Mouse (Mus musculus): ENCODE results near the gene Plch1.

The Plch1 gene

GRCm38 (mm10) chr3:63862716-63863115 lies 36.6 kb downstream of the Plch1 start:
- DNase-seq (ENCODE audit: low read depth, low spot score) = no peak

DNA sequence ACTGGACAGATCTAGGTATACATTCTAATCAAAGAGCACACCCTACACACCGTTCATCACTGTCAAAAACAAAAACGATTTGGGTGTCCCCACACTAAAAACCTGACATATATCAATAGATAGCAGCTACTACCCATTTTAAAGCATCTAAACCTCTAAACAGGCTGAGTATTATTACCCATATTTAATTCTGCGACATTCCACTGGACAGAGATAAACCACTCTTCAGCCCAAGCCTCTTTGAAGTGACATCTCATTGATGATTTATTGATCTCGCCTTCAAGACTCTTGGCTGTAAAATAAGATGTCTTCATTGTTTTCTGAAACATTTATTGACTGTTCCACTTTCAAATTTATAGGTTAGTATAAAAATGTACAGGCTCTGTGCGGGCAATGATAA lies 46.4 kb downstream of the Plch1 start:
- no peak for DNase-seq (ENCODE audit: low read depth, low spot score)

DNA sequence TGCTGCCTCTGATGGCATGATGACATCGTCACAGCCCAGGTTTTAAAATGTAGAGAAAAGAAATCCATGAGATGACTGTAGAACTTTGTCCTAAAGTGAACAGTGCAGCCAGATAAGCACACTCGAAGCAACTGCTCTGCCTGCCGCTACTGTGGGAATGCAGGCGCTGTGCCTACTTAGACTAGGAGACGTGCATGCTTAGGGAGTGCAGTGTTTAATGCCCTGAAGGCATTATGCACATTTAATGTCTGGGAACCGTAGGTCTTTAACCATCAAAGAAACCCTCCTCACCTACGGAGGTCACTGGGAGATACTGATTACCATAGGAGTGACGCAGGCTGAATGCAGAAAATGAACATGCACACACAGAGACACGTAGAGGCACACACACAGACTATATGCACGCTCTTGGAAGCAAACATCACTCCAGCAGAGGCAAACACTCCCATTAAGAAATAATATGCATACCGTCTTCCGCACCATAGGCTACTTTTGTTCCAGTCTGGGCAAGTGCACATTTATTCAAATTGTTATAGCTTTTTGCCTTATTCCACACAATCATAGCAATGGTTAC lies 48.1 kb downstream of the Plch1 start:
- DNase-seq (ENCODE audit: low read depth, low spot score) = no peak

DNA sequence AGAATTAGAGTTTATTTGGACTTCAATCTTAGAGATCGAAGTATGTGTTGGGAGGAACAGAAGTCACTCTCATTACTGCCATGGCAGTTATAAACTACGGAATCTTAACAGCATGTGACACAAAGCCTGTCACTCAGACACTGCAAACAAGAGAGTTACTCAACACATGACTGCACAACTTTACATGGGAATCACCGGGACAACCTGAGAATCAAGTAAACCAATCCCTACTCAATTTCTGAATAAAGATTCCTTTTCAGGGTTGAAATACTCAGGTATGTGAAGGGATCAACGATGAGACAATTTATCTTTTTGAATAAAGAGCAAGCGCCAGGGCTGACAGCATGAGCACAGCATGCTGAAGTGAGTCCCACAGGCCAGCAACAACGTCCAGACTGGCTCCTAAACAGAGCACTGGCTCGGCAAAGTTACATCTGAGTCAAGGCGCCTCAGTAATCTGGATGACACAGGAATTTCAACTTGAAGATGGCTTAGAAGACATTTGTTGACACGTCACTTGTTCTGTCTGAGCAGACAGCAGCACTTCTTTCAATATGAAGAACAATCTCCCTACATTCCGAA lies 49.4 kb downstream of the Plch1 start:
- no peak for DNase-seq (ENCODE audit: low read depth, low spot score)

- DNase-seq (ENCODE audit: low read depth, low spot score) = no peak
These were observed 55.1 kb downstream of the Plch1 start for GRCm38 (mm10) chr3:63844141-63844540.

- DNase-seq (ENCODE audit: low read depth, low spot score) = no peak
These were observed 56.8 kb downstream of the Plch1 start for GRCm38 (mm10) chr3:63842436-63842835.

GRCm38 (mm10) chr3:63837750-63838149 lies 61.5 kb downstream of the Plch1 start:
- DNase-seq (ENCODE audit: low read depth, low spot score) = no peak

DNA sequence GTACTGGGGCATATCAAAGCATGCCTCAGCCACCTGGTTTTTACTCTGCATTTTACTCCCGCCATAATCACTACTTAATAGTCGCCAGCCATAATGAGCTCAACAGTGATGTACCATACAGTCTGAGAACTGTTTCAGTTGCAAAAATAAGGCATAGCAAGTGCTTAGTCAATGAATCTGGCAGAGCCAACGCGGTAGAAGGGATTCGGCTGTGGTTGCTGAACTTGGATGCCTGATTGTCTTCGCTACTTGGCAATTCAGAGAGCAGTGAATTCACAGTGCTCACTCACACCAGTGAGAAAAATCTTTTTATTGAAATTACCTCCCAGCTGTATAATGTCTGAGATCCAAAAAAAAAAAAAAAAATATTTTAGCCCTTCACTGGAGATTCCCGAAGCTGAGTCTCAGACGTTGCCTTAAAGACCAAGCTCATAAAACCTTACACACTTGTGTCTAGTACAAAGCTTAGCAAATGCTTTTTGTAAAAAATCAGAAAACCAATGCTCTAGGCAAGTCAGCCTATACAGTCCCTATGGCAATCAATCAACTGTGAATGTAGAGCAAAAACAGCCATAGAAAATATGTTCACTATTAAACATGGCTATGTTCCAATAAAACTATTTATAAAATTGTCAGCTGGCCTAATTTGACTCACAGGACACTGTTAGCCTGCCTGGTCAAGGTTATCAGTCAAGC lies 62.2 kb downstream of the Plch1 start:
- DNase-seq (ENCODE audit: low read depth, low spot score) = no peak

- no peak for DNase-seq (ENCODE audit: low read depth, low spot score)
These were observed 63.5 kb downstream of the Plch1 start for GRCm38 (mm10) chr3:63835816-63836215.

- DNase-seq (ENCODE audit: low read depth, low spot score) = no peak
These were observed 75.3 kb downstream of the Plch1 start for GRCm38 (mm10) chr3:63823874-63824400.

GRCm38 (mm10) chr3:63822631-63823030 lies 76.6 kb downstream of the Plch1 start:
- DNase-seq (ENCODE audit: low read depth, low spot score) = no peak

DNA sequence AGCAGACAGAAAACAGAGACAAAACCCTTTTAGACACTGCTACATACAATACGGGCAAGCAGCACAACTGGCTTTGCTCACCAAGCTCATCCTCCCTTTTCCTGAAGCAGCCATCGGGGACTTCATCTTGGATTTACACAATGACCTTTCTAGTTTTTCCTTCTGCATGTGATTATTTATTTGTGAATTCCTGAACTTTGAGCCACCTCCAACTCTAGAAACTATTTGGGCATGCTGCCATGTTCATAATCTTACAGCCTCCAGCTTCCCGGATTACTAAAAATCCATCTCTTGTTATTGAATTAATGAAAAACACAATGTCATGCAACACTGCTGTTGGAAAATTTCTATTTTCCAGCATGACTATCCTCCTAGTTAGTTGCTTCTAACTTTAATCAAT lies 84.1 kb downstream of the Plch1 start:
- DNase-seq (ENCODE audit: low read depth, low spot score) = no peak

- DNase-seq (ENCODE audit: low read depth, low spot score) = no peak
These were observed 85.1 kb downstream of the Plch1 start for GRCm38 (mm10) chr3:63814203-63814602.

DNA sequence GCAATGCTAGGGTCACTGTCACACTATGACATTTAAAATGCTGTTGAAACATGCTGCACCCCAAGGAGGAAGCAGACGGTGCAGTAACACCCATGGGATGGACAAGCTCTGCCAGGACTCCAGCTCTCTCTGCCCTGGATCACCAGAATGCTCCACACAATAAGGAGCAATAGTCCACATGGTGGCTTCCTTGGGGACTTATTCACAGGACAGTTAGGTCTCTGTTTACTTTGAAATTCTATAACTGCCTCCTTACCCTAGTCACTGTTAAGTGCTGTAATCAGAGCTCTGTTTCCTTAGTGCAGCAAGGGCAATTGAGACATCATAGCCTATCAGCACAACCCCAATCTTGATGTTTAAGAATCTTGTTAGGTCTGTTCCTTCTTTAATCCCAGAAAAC lies 92.4 kb downstream of the Plch1 start:
- DNase-seq (ENCODE audit: low read depth, low spot score) = no peak

DNA sequence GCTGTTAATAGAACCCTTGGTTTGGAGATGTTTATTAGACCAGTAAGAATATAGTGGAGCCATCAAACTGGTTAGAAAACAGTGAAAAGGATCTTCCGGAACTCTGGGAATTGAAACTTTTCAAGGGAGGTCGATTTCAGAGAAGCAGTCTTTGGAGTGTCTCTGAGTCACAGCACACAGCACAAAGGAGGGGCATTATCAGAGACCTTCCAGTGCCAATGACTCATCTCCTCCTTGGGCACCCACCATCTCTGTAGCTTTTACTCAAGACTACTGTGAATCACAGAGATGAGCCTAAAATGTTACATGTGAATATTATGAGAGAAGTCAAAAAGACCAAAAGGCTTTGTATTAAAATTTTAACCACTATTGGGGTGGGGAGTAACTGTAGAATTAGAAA lies 93.8 kb downstream of the Plch1 start:
- DNase-seq (ENCODE audit: low read depth, low spot score) = no peak

DNA sequence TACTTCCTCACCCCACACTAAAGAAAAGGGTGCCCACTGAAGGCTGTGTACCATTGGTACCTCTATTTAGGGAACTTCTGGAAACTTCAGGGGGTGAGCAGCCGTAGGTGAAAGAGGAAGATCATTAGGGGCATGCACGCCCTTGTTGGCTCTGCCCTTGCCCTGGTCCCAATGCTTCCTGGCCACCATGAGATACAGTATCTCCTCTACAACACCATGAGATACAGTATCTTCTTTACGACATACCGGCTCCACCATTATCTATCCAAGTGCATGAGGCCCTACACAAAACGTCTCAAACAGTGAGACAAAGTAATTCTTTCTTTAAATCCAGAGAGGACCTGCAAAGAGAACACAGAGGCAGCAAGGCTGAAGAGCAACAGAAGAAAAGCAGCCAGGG lies 98.6 kb downstream of the Plch1 start:
- no peak for DNase-seq (ENCODE audit: low read depth, low spot score)

GRCm38 (mm10) chr3:63786805-63787365 lies 112.4 kb downstream of the Plch1 start:
- no peak for DNase-seq (ENCODE audit: low read depth, low spot score)

DNA sequence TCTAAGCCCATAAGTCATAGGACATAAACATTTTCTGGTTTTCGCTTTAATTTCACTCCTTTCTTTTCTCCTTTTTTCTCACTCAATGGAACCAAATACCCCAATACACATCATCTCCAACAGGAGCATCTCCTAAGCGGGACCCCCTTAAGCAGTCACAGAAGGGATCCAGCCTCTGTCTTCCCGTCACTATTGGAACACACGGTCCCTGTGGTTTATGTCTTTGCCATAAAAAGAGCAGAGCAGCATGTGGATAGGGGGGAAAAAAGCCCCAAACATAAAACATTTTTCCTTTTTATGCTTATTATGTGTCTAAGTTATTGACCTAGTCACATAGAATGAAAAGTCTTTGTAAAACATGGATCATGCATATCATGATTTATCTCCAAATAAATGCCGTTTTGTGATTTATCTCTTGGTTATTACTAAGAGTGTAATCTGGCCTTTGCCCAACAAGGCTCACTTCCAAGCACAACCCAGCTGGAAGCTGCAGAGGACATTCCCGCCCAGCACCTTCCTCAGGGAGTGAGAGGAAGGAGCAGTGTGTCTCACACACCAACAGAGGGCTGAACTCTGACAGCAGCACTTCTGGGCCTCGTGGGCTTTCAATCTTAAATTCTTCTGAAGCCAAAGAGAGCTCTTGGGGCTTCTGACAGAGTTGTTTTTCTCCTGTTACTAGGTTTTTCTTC lies 126.5 kb downstream of the Plch1 start:
- no peak for DNase-seq (ENCODE audit: low read depth, low spot score)

DNA sequence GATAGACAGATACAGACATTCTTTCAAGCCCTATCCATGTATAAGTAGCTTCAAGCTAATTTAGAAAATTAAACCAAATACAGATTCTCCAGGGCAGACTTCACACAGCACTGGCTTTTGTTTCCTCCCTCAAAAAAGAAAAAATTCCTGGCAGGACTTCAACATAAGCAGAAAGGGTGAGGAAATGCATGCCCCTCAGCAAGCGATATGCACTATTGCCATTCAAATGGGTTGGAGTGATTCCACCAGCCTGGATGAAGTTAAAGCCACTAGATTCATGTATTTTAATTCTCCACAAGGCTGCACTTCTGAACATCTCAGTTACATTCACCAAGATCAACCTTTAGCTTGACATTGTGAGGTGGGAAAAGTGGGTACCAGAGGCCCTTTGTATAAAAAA lies 138.5 kb downstream of the Plch1 start:
- DNase-seq (ENCODE audit: low read depth, low spot score) = no peak

- peak; percentile 19 for DNase-seq (ENCODE audit: low read depth, low spot score)
These were observed 159.2 kb downstream of the Plch1 start for GRCm38 (mm10) chr3:63740073-63740472.

DNA sequence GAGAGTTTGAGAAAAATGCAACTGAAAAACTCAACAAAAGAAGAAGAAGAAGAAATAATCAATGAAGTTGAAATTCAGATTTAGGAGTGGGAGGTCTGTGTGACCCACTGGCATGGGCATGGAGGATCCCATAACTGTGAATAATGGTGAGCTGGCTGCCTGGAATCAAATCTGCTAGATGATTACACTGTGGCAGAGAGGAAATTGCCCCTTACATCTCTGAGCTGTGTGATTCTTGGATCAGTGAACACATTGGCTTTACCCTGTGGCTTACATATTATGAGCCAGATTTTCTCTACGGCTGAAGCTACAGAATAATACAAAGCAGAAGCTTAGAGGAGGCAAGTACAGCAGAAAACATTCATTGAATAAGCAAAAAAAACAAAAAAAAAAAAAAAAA lies 170.9 kb downstream of the Plch1 start:
- no peak for DNase-seq (ENCODE audit: low read depth, low spot score)

- DNase-seq (ENCODE audit: low read depth, low spot score) = no peak
These were observed 172.5 kb downstream of the Plch1 start for GRCm38 (mm10) chr3:63726667-63727342.
